Mouse (Mus musculus) heart, postnatal 0 days (tissue): ENCODE measurements around the gene Fpgs.

Experiments used
- CTCF ChIP-seq: IDR thresholded peaks from 2 replicates; pipeline ENCODE4 v1.5.1; 2016; ENCODE audit warnings: antibody characterized with exemption, control low read depth, low read depth
- EP300 ChIP-seq: IDR thresholded peaks from 2 replicates; pipeline ENCODE4 v1.6.1; 2016; ENCODE audit warnings: antibody characterized with exemption, low read depth

- TF ChIP-seq CTCF (no peak), EP300 (no peak)
Observed at GRCm38 (mm10) chr2:32692496-32692895, 11.4 kb downstream of the Fpgs start.
